Mouse (Mus musculus): Measurements from ENCODE around the gene Zcchc24.

Gene Zcchc24

GRCm38 (mm10) chr14:25747996-25748756 is 20.7 kb downstream of the Zcchc24 start:
- DNase-seq (ENCODE audit: low spot score in 2 of 2), result no peak

DNA sequence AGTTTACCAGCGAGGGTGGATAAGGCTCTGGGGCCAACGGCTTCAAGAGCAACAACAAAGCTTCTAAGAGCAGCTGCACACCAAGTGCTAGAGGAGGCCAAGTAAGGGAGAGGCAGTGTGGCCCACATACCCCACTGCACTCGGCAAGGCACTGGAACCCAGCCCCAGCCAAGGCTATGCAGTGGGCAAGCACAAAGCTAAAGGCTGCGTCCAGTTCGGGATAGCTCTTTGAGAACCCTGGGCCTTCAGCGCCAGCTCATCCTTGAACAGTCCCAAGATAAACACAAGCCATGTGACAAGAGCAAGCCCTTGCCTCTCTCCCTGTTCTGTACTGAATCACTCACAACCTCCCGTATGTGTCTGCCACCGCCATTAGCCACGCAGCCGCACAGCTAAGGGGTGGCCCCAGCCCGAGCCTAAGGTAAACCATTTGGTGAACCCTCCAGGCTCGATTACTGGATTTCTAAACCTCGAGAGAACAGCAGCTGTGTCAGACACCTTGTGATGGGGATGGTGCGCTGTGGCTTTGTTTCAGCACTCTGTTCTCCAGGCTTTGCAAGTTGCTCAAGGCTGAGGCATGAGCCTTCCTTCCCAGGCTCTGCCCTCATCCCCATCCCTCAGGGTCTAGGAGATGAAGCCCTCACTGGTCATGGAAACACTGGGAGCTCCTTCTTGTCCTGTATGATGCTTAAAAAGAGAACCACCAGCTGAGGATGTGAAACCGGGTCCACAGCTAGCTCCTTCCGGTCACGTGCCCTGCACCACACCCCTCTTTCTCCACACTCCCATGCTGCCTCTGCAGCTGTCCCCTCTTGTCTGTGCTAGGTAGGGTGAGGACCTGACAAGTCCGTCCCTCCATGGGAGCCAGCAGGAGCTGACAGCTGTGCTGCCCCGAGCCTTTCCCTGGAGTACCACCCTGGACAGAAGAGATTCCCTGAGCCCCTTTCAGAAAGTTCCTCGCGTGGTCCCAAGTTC is 21.6 kb downstream of the Zcchc24 start:
- DNase-seq (ENCODE audit: low spot score in 2 of 2), result no peak

DNA sequence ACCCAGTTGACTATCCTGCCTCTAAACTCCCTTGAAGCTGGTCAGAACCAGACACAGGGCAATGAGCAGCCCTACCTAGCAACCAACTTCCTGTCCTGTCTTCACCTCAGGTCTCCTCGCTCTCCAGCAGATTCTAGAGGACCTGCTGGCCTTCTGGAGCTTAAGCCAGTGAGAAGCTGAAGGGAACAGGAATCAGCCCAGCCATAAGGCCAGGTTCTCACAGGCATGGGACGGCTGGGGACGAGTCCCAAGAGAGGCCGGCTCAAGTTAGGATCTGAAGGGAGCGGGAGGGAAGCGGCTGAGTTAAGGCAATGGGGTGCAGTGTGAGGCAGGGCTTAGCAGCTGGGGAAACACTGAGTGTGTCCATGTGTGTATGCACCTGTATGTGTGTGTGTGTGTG is 22.5 kb downstream of the Zcchc24 start:
- no peak for DNase-seq (ENCODE audit: low spot score in 2 of 2)

GRCm38 (mm10) chr14:25745365-25746184 is 23.3 kb downstream of the Zcchc24 start:
- no peak for DNase-seq (ENCODE audit: low spot score in 2 of 2)

DNA sequence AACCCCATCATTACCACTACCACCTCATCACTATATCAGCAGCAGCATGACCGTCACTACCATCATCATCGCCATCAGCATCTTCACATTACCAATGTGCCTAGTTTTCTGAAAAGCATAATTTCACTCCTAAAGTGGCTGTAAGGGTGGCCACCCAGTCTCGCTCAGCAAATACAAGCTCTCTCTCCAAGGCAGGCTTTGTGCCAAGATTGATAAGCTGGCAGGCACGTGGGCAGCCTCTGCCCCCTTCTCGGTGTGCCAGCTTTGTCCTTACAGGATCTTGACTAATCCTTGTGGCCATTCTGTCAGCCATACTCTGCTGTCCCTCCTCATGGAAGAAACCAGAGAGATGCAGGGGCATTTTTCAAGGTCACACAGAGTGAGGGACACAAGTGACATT is 25.9 kb downstream of the Zcchc24 start:
- DNase-seq (ENCODE audit: low spot score in 2 of 2), result no peak

DNA sequence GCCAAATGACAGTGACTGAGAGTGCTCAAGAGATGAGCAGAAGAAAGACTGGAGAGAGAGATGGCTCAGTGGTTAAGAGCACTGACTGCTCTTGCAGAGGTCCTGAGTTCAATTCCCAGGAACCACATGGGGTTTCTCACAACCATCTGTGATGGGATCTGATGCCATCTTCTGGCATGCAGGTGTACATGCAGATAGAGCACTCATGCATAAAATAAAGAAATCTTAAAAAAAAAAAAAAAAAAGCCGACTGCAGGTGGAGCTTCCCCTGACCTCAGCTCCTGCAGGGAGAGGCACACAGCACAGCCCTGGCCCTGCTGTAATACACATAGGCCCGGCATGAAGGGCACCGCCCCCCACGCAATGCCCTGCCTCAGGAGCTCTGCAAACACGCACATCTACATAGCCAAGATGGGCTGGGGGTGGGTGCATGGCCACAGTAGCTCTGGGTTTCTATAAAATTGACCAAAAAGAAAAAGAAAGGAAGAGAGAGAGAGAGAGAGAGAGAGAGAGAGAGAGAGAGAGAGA is 26.9 kb downstream of the Zcchc24 start:
- no peak for DNase-seq (ENCODE audit: low spot score in 2 of 2)

GRCm38 (mm10) chr14:25741211-25741610 is 27.6 kb downstream of the Zcchc24 start:
- no peak for DNase-seq (ENCODE audit: low spot score in 2 of 2)

DNA sequence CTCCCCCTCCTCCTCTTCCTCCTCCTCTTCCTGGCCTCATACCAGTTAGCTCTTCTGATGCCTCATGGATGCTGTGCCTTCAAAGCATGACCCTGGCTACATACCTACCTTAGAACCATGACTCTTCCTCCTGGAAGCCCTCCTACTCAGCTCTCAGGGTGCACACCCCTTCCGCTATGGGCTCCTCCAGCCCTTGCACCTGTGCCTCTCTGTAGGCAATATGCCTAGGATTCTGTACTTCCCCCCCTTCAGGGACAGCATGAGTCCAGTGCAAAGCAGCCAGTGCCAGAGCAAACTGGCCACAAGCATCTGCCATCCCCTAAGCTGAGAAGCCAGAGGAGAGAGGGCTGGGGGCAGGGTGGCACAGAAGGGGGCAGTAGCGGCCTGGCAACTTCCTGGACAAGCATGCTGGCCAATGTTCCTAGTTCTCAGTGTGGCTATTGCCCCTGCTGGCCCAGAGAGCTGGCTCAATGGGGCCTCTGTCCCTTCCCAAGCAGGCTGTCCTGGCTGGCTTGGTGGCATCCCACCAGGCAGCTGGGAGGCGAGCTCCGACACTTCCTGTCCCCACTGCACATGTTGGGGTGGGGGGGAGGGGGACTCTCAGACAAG is 28.8 kb downstream of the Zcchc24 start:
- DNase-seq (ENCODE audit: low spot score in 2 of 2), result peak in 1 of 2 experiments; percentile 48

DNA sequence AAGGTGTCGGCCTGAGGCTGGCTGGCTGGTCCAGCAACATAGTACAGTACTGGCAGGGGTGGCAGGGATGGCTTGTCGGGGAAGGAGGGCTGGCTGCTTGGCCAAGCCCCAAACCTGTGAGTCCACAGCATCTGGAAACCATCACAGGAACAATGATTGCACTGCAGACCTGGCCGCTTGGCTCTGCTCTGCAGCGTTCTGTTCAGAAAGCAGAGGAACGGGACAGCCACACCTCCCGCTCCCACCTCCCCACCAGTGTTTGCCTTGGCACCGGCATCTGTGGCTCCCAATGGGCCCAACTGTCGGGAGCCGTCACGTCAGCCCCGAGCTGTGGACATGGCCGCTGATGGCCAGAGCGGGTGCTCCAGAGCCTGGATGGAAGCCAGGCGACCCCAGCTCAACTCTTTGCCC is 30.2 kb downstream of the Zcchc24 start:
- DNase-seq (ENCODE audit: low spot score in 2 of 2), result no peak

GRCm38 (mm10) chr14:25736589-25736988 is 32.2 kb downstream of the Zcchc24 start:
- DNase-seq (ENCODE audit: low spot score in 2 of 2), result peak; percentile 52 to 66

GRCm38 (mm10) chr14:25736140-25736539 is 32.7 kb downstream of the Zcchc24 start:
- DNase-seq (ENCODE audit: low spot score in 2 of 2), result no peak

DNA sequence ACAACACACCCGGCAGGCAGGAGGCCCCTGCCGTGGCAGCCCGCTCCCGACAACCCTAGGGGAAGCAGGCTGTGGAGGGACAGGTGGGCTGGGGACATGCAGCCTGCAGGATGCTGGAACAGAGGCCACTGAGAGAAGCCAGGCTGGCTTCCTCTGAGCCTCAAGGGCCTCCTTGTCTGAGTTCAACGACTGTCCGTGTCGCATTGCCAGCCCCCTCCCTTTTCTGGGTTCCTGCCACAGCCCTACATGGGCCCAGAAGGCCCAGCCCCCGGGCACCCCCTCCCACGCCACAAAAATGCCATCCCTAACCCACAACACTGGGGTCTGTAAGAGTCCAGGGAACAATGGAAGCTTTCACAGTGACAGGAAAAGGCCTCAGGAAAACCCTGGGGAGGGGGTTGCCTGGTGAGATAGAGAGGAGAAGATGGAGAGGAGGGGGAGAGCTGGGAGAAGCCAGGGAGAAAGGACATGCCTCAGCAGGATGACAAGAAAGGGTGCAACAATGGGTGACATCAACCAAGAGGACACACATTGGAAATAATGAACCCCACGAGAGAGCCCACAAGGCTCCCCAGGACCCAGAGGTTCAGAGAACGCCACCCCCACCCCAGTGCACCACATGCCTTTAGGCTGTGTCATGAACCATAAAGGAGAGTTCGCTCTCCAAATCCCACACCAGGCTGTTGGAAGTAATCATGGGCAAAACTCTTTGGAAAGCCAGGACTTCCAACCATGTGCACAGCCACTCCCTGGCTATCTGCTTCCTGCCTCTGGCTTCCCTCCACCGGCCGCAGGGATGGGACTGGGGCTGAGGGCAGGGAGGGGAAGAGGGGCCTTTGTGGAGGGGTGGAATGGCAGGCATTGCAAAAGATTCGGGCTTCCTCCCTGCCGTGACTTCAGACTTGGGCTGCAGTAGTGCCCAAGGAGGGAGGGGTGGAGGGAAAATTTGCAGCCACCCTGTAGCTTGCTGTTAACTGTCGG is 33.8 kb downstream of the Zcchc24 start:
- no peak for DNase-seq (ENCODE audit: low spot score in 2 of 2)

DNA sequence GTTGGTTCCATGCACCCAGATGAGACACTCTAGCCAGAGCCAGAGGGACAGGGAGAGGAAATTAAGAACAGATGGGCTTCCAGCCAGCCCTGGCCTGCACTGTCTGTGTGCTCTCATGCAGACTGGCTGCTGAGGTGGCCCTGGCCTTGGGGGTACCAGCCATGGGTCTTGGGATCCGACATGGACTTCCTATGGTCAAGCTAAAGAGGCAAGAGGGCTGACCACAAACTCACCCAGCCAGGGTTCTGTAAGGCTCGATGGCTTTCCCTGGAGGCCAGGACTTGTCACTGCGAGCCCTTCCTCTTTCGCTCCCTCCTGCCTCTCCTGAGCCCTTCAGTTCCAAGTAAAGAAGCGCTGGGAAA is 41.7 kb downstream of the Zcchc24 start:
- DNase-seq (ENCODE audit: low spot score in 2 of 2), result no peak

GRCm38 (mm10) chr14:25726226-25727148 is 42.4 kb downstream of the Zcchc24 start:
- DNase-seq (ENCODE audit: low spot score in 2 of 2), result no peak

- no peak for DNase-seq (ENCODE audit: low spot score in 2 of 2)
Measured at GRCm38 (mm10) chr14:25725690-25726089, 43.1 kb downstream of the Zcchc24 start.

- DNase-seq (ENCODE audit: low spot score in 2 of 2), result no peak
Measured at GRCm38 (mm10) chr14:25725032-25725497, 43.8 kb downstream of the Zcchc24 start.

- no peak for DNase-seq (ENCODE audit: low spot score in 2 of 2)
Measured at GRCm38 (mm10) chr14:25720962-25721707, 47.7 kb downstream of the Zcchc24 start.

GRCm38 (mm10) chr14:25719371-25719770 is 49.5 kb downstream of the Zcchc24 start:
- DNase-seq (ENCODE audit: low spot score in 2 of 2), result no peak

Data from frontal cortex, postnatal 25 days (tissue).